Mouse (Mus musculus) heart, postnatal 0 days (tissue): ENCODE data around the gene Fbxo47.

Source experiments
- CTCF ChIP-seq: IDR thresholded peaks from 2 replicates; pipeline ENCODE4 v1.5.1; 2016; ENCODE audit warnings: antibody characterized with exemption, control low read depth, low read depth
- EP300 ChIP-seq: IDR thresholded peaks from 2 replicates; pipeline ENCODE4 v1.6.1; 2016; ENCODE audit warnings: antibody characterized with exemption, low read depth

DNA sequence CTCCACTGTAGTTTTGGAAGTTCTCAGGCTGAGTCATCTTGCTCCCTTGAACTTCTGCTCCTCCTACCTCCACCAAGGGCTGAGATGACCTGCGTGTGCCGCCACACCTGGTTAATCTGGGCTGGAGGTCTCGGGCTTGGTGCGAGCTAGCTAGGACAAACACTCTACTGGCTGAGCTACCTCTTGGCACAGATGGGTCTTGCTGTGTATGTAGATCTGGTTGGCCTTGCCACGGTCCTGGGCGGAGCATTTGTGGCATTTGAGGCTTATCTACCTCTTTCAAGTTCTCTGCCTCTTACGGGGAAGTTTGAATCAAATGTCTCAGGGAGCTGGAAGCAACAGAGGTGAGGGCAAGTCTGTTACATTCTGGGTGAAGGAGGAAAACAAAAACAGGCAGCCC lies 73.6 kb downstream of the Fbxo47 start:
- TF ChIP-seq CTCF (no peak), EP300 (no peak)
